Mouse (Mus musculus) testis, adult 2 months (tissue): ENCODE measurements around the gene Cmtm6. TPM values are rescaled to one million over a fixed set of nuclear protein-coding genes. Genes with fewer than 3 reads are reported as not detected.

Experiments
- H3K27ac ChIP-seq: fragments of 200-500 bp; 2 replicates; pipeline ENCODE4 v1.5.1; 2012; ENCODE audit warnings: low read depth, low read length; ENCODE audit not compliant: control insufficient read depth, insufficient read depth
- H3K27me3 ChIP-seq: fragments of 200-500 bp; 2 replicates; pipeline ENCODE4 v1.6.1; 2012; ENCODE audit warnings: mild to moderate bottlenecking, low read length, moderate library complexity; ENCODE audit not compliant: control insufficient read depth, insufficient read depth
- H3K36me3 ChIP-seq: fragments of 200-500 bp; 2 replicates; pipeline ENCODE4 v1.6.1; 2012; ENCODE audit warnings: mild to moderate bottlenecking, low read length; ENCODE audit not compliant: control insufficient read depth, insufficient read depth
- H3K4me1 ChIP-seq: fragments of 200-500 bp; 2 replicates; pipeline ENCODE4 v1.6.1; 2012; ENCODE audit warnings: low read length; ENCODE audit not compliant: control insufficient read depth, insufficient read depth
- H3K4me3 ChIP-seq: fragments of 200-500 bp; 2 replicates; pipeline ENCODE4 v1.5.1; 2012; ENCODE audit warnings: low read depth, mild to moderate bottlenecking, low read length, moderate library complexity, mixed read lengths; ENCODE audit not compliant: control insufficient read depth
- CTCF ChIP-seq: fragments of 200-500 bp; IDR thresholded peaks from 2 replicates; pipeline ENCODE4 v1.5.1; 2012; ENCODE audit warnings: low read depth, mild to moderate bottlenecking, inconsistent platforms, low read length, moderate library complexity; ENCODE audit not compliant: control insufficient read depth, insufficient read depth, insufficient replicate concordance
- POLR2A ChIP-seq: fragments of 200-500 bp; IDR thresholded peaks from 2 replicates; pipeline ENCODE4 v1.6.1; 2012; ENCODE audit warnings: low read depth, mild to moderate bottlenecking, inconsistent platforms, low read length, moderate library complexity; ENCODE audit not compliant: control insufficient read depth
- polyA plus RNA-seq: library from polyadenylated mRNA; depleted of rRNA; stranded (reverse); fragments of >200 nt; gene quantifications from 2 replicates; pipeline ENCODE4 v1.2.3, GENCODE M21; 2012; rRNA removed

The Cmtm6 gene
- polyA plus RNA-seq, result 19.5 and 25.9 TPM in 2 replicates

GRCm38 (mm10) chr9:114731011-114731755, at the start of gene Cmtm6:
Cmtm6 (plus strand) TSS chr9:114731116.
- TF ChIP-seq CTCF, result peak; percentile 33; the same call in 1 of the 2 replicates
- TF ChIP-seq POLR2A, result peak; percentile 99
- peaks cover 2% of the 10 kb centered on the region; the same call in 1 of the 2 replicates for H3K36me3 ChIP-seq
- H3K4me1 ChIP-seq, result peaks cover 7% of the 10 kb centered on the region
- H3K27me3 ChIP-seq, result no peaks in the 10 kb centered on the region
- peak within 1 kb of the TSS; percentile 91 for H3K27ac ChIP-seq
- peak within 1 kb of the TSS; percentile 97 for H3K4me3 ChIP-seq

- no peaks in the 10 kb centered on the region for H3K36me3 ChIP-seq
- no peak overlapping the region for H3K4me3 ChIP-seq
- no peak overlapping the region for H3K27ac ChIP-seq
- H3K4me1 ChIP-seq, result no peaks in the 10 kb centered on the region
- TF ChIP-seq POLR2A (no peak), CTCF (no peak)
- no peaks in the 10 kb centered on the region for H3K27me3 ChIP-seq
Measured at GRCm38 (mm10) chr9:114682193-114682592, 48.7 kb upstream of the Cmtm6 start.

- no peak overlapping the region for H3K27ac ChIP-seq
- H3K4me3 ChIP-seq, result no peak overlapping the region
- H3K4me1 ChIP-seq, result peaks cover 7% of the 10 kb centered on the region
- no peaks in the 10 kb centered on the region for H3K27me3 ChIP-seq
- TF ChIP-seq CTCF (no peak), POLR2A (no peak)
- no peaks in the 10 kb centered on the region for H3K36me3 ChIP-seq
Measured at GRCm38 (mm10) chr9:114686245-114686644, 44.7 kb upstream of the Cmtm6 start.

- no peaks in the 10 kb centered on the region for H3K27me3 ChIP-seq
- H3K4me1 ChIP-seq, result peaks cover 7% of the 10 kb centered on the region
- H3K36me3 ChIP-seq, result no peaks in the 10 kb centered on the region
- H3K4me3 ChIP-seq, result peak overlapping the region; percentile 85
- TF ChIP-seq CTCF (no peak), POLR2A (no peak)
- no peak overlapping the region for H3K27ac ChIP-seq
Measured at GRCm38 (mm10) chr9:114687639-114688038, 43.3 kb upstream of the Cmtm6 start.

- peak within 1 kb of the TSS; percentile 85 for H3K27ac ChIP-seq
- H3K36me3 ChIP-seq, result no peaks in the 10 kb centered on the region
- peaks cover 7% of the 10 kb centered on the region for H3K4me1 ChIP-seq
- peak within 1 kb of the TSS; percentile 85 for H3K4me3 ChIP-seq
- TF ChIP-seq POLR2A (peak; percentile 94), CTCF (no peak)
- H3K27me3 ChIP-seq, result no peaks in the 10 kb centered on the region
Measured at GRCm38 (mm10) chr9:114688252-114688952, 42.5 kb upstream of the Cmtm6 start, which contains the start of gene Dync1li1. Dync1li1 (plus strand) TSS chr9:114688790.

GRCm38 (mm10) chr9:114688953-114689407, 41.9 kb upstream of the Cmtm6 start:
- Histone ChIP-seq H3K4me3 (peak overlapping the region; percentile 85), H3K27ac (peak overlapping the region; percentile 52), H3K4me1 (peaks cover 7% of the 10 kb centered on the region), H3K36me3 (no peaks in the 10 kb centered on the region), H3K27me3 (no peaks in the 10 kb centered on the region)
- TF ChIP-seq CTCF (no peak), POLR2A (no peak)

- no peaks in the 10 kb centered on the region for H3K36me3 ChIP-seq
- H3K27me3 ChIP-seq, result no peaks in the 10 kb centered on the region
- no peak overlapping the region for H3K4me3 ChIP-seq
- no peak for TF ChIP-seq CTCF
- no peak for TF ChIP-seq POLR2A
- H3K4me1 ChIP-seq, result peaks cover 7% of the 10 kb centered on the region
- H3K27ac ChIP-seq, result no peak overlapping the region
Measured at GRCm38 (mm10) chr9:114690119-114690601, 40.8 kb upstream of the Cmtm6 start.
